Mouse (Mus musculus) limb, embryonic 14.5 days (tissue): ENCODE results near the gene Armc6. TPM values are rescaled to one million over a fixed set of nuclear protein-coding genes. Genes with fewer than 3 reads are reported as not detected.

Source experiments
- ATAC-seq: fragments of 200-750 bp; cut with Nextera tagmentation; 2 replicates; pipeline ENCODE4 v1.8.0; 2017; ENCODE audit warnings: low read depth, moderate number of reproducible peaks, moderate TSS enrichment; ENCODE audit not compliant: low FRiP score
- DNase-seq: peaks from one replicate; pipeline ENCODE4 v3.0.0-alpha.2; 2015; ENCODE audit warnings: low spot score
- H3K27ac ChIP-seq: fragments of 300-500 bp; sonication (generic); replicated peaks from 2 replicates; pipeline ENCODE4 v1.5.1; 2014; ENCODE audit warnings: low read depth, mild to moderate bottlenecking, low read length, moderate library complexity, mixed read lengths
- H3K27me3 ChIP-seq: fragments of 300-500 bp; sonication (generic); 2 replicates; pipeline ENCODE4 v1.6.1; 2014; ENCODE audit warnings: low read length, mixed read lengths; ENCODE audit not compliant: control insufficient read depth, insufficient read depth
- H3K36me3 ChIP-seq: fragments of 300-500 bp; sonication (generic); 2 replicates; pipeline ENCODE4 v1.6.1; 2014; ENCODE audit warnings: mild to moderate bottlenecking, low read length, moderate library complexity, mixed read lengths; ENCODE audit not compliant: control insufficient read depth, insufficient read depth
- H3K4me1 ChIP-seq: fragments of 300-500 bp; sonication (generic); 2 replicates; pipeline ENCODE4 v1.6.1; 2014; ENCODE audit warnings: antibody characterized with exemption, low read length, mixed read lengths; ENCODE audit not compliant: control insufficient read depth, insufficient read depth
- H3K4me2 ChIP-seq: fragments of 300-500 bp; sonication (generic); replicated peaks from 2 replicates; pipeline ENCODE4 v1.6.1; 2014; ENCODE audit warnings: low read depth, mild to moderate bottlenecking, low read length, moderate library complexity; ENCODE audit not compliant: severe bottlenecking
- H3K4me3 ChIP-seq: fragments of 300-500 bp; sonication (generic); replicated peaks from 2 replicates; pipeline ENCODE4 v1.5.1; 2014; ENCODE audit warnings: low read length
- H3K9ac ChIP-seq: fragments of 300-500 bp; sonication (generic); 2 replicates; pipeline ENCODE4 v1.6.1; 2014; ENCODE audit warnings: mild to moderate bottlenecking, low read depth, low read length, moderate library complexity; ENCODE audit not compliant: severe bottlenecking
- H3K9me3 ChIP-seq: fragments of 300-500 bp; sonication (generic); 2 replicates; pipeline ENCODE4 v1.6.1; 2016; ENCODE audit warnings: low read length; ENCODE audit not compliant: control insufficient read depth
- POLR2A ChIP-seq: fragments of 200-500 bp; IDR thresholded peaks from 2 replicates; pipeline ENCODE4 v1.8.0; 2012; ENCODE audit warnings: inconsistent platforms, mild to moderate bottlenecking, moderate library complexity, borderline replicate concordance; ENCODE audit not compliant: insufficient read depth, insufficient read length; ENCODE audit errors: extremely low read depth
- WGBS: fragments of 180-500 bp; shearing (Covaris S2); extraction: QIAGEN DNeasy Blood & Tissue Kit; methylation state at CpG from one replicate; pipeline ENCODE4 v1.1.7; 2014; 5-methylcytosine and 5-hydroxymethylcytosine counted together
- polyA plus RNA-seq, 2 experiments: library from polyadenylated mRNA; depleted of rRNA in 1 of 2; stranded (reverse) in 1 of 2; unstranded in 1 of 2; fragments of >200 nt; fragmentation: Nextera tagmentation in 1 of 2; extraction: Ambion mirVana in 1 of 2; gene quantifications; 2 replicates each; pipeline versions ENCODE4 v1.2.1 to v1.2.3; 2012 to 2014

Armc6 gene
- polyA plus RNA-seq, 2 experiments, result 26.8 to 35.0 TPM

DNA sequence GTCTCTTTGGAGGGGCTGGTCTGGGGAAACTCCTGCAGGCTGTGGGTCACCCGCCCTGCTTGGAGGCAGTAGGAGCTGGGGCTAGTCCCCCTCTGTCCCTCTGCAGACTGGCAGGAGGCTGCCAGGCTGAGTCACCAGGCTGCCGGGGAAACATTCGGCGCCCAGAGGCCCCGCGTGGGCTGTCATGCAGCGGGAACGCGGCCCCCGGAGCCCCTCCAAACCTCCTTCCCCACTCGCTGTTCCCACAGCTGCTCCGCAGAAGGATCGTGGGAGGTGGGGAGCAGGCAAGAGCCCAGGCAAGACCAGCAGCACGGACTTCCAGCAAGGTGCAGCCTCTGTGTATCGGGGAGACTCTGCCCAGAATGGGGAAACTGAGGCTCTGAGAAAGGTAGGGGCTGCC lies 43.9 kb upstream of the Armc6 start:
- TF ChIP-seq POLR2A, result no peak
- Histone ChIP-seq H3K4me2 (no peak overlapping the region), H3K27ac (no peak overlapping the region), H3K27me3 (no peaks in the 10 kb centered on the region), H3K9ac (no peak overlapping the region), H3K4me3 (no peak overlapping the region), H3K36me3 (no peaks in the 10 kb centered on the region), H3K9me3 (no peaks in the 10 kb centered on the region), H3K4me1 (peaks cover 3% of the 10 kb centered on the region; the same call in 1 of the 2 replicates)
- 69% methylated on average over 15 of the region's 15 CpGs for WGBS
- no peak for DNase-seq
- ATAC-seq, result no peak

DNA sequence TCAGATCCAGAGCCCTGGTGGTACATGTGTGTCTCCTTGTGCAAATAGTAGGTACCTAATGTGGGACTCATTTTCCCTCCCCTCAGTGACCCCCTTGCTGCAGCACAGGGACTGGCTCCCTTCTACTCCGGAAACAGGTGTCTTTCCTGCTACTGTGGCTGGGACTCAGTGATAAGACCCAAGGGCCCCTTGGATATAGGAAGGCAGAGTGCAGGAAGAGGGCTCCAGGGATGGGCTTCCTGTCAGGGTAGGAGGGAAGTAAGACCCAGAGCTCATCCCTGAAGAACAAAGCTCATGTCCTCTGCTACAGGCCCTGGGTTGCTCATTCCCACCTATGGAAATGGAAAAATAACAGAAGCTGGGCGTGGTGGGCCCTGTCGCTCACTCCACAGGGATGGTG lies 42.2 kb upstream of the Armc6 start:
- Histone ChIP-seq H3K27me3 (no peaks in the 10 kb centered on the region), H3K4me3 (no peak overlapping the region), H3K9me3 (no peaks in the 10 kb centered on the region), H3K4me1 (0 out of 2 replicates have a peak, but pooled peaks cover 3% of the 10 kb centered on the region), H3K36me3 (no peaks in the 10 kb centered on the region), H3K4me2 (no peak overlapping the region), H3K27ac (no peak overlapping the region), H3K9ac (no peak overlapping the region)
- no peak for ATAC-seq
- WGBS, result 89% methylated on average over 3 of the region's 3 CpGs
- TF ChIP-seq POLR2A, result no peak
- DNase-seq, result no peak

DNA sequence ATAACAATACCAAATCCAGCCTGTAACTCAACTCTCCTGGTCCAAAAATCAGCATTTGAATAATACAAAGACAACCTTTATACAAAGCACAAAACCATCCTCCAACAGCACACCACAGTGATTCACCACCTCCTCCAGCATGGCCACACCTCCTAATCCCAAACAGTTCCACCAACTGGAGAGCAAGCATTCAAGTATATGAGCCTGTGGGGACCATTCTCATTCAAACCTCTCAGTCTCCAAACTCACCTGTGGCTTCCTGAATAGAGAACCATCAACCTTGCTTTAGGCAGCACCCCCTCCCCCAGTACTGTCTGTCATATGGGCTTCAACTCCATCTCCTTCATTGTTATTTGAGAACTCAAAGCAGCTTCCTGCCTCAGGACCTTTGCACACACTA lies 40.1 kb upstream of the Armc6 start:
- TF ChIP-seq POLR2A, result no peak
- Histone ChIP-seq H3K9ac (no peak overlapping the region), H3K27ac (no peak overlapping the region), H3K27me3 (no peaks in the 10 kb centered on the region), H3K9me3 (no peaks in the 10 kb centered on the region), H3K36me3 (no peaks in the 10 kb centered on the region), H3K4me2 (no peak overlapping the region), H3K4me1 (0 out of 2 replicates have a peak, but pooled peaks cover 3% of the 10 kb centered on the region), H3K4me3 (no peak overlapping the region)
- DNase-seq, result no peak
- ATAC-seq, result no peak

DNA sequence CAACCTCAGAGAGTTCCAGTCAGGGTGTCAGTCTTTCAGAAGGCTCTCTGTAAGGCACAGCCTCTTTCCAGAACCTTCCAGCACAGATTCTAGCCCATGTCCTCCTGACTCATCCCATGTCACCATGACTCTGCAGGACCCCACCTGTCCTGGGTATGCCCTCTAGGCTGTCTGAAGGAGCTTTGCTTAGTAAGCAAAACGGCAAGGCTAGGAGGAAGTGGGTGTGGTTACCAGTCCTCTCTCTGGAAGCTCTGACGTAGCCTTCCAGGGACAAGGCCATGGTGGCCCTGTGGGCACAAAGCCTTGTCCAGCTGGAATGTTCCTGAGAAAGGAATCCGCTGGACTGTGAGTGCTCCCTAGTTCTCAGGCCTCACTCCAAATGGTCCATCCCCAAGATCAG lies 38.7 kb upstream of the Armc6 start:
- ATAC-seq (no peak), DNase-seq (no peak)
- no peaks in the 10 kb centered on the region for H3K36me3 ChIP-seq
- no peaks in the 10 kb centered on the region for H3K4me1 ChIP-seq
- no peak overlapping the region for H3K9ac ChIP-seq
- WGBS, result 40% methylated on average over 3 of the region's 3 CpGs
- no peaks in the 10 kb centered on the region for H3K27me3 ChIP-seq
- no peak overlapping the region for H3K4me2 ChIP-seq
- H3K27ac ChIP-seq, result no peak overlapping the region
- no peak for TF ChIP-seq POLR2A
- no peak overlapping the region for H3K4me3 ChIP-seq
- H3K9me3 ChIP-seq, result no peaks in the 10 kb centered on the region

DNA sequence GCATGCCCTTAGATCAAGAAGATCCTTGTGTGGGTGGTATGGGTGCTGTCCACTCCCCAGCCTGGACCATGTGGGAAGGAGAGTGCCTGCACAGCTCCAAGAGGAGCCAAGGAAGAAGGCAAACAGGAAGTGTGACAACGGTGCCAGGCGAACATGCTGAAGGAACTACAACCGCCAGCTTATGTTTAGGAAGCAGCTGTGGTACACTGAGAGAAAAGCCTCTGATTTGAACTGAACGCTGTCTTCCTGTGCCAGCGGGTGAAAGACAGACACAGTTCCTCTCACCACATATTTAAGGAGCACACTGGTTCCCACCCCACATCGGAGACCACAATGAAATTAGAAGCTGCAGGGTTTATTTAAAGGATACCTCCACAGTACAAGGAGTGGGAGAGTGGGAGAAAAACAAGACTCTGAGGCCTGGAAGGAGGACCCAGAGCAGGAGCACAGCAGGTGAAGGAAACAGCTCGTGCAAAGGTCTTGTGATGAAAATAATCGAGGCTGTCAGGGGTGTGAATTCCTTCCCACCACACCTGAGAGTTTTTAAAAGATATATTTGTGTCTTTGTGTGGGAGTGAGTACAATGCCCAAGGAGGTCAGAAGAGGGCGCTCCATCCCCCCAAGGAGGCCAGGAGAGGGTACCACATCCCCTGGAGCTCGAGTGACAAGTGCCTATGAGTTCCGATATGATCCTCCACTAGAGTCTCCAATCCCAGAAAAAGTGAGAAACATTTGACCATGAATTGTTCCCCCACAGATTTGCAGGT lies 34.7 kb upstream of the Armc6 start:
- Histone ChIP-seq H3K27ac (no peak overlapping the region), H3K4me1 (no peaks in the 10 kb centered on the region), H3K4me2 (no peak overlapping the region), H3K4me3 (no peak overlapping the region), H3K27me3 (no peaks in the 10 kb centered on the region), H3K36me3 (peaks cover 17% of the 10 kb centered on the region), H3K9ac (no peak overlapping the region), H3K9me3 (no peaks in the 10 kb centered on the region)
- ATAC-seq (no peak), DNase-seq (no peak)
- 53% methylated on average over 11 of the region's 11 CpGs for WGBS
- no peak for TF ChIP-seq POLR2A
